Mouse (Mus musculus) heart, adult 2 months (tissue): ENCODE results near the gene Fam221b.

Experiments
- CTCF ChIP-seq: fragments of 200-600 bp; IDR thresholded peaks from 2 replicates; pipeline ENCODE4 v1.8.1; 2022; ENCODE audit warnings: antibody characterized with exemption, mild to moderate bottlenecking, moderate library complexity
- EP300 ChIP-seq: fragments of 200-500 bp; IDR thresholded peaks from 2 replicates; pipeline ENCODE4 v1.6.1; 2011; ENCODE audit warnings: low read depth, low read length, control low read depth; ENCODE audit not compliant: insufficient read depth
- POLR2A ChIP-seq: fragments of 200-500 bp; IDR thresholded peaks from 2 replicates; pipeline ENCODE4 v1.6.1; 2011; ENCODE audit warnings: mild to moderate bottlenecking, low read depth, low read length, control low read depth; ENCODE audit not compliant: insufficient read depth

DNA sequence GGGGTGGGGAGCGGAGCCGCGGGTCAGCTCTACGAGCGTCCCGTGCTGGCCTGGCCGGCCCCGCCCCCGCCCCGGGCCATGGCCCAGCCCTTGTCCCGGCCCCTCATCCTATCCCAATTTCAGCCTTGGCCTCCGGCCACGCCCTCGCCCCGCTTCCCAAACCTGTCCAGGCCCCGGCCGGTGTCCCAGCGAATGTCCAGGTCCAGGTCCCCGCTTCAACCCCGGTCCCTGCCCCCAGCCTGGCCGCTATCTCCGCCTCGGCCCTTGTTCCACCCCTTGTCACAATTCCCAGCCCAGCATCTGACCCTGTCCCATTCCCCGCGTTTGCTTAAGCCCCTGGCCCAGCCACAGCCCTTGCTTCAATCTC lies 466 bp upstream of the Fam221b start:
- TF ChIP-seq POLR2A (no peak), CTCF (no peak), EP300 (no peak)
